Mouse (Mus musculus): ENCODE data around the gene Numa1. TPM values are rescaled to one million over a fixed set of nuclear protein-coding genes. Genes with fewer than 3 reads are reported as not detected.
"Not testable (repeated sequence)": the region's sequence is repeated elsewhere in the genome, so short reads cannot be mapped to it uniquely, and the experiment has no call there.

Numa1 gene
- polyA plus RNA-seq, 1 experiment from 2014 or later: 39.9 TPM

DNA sequence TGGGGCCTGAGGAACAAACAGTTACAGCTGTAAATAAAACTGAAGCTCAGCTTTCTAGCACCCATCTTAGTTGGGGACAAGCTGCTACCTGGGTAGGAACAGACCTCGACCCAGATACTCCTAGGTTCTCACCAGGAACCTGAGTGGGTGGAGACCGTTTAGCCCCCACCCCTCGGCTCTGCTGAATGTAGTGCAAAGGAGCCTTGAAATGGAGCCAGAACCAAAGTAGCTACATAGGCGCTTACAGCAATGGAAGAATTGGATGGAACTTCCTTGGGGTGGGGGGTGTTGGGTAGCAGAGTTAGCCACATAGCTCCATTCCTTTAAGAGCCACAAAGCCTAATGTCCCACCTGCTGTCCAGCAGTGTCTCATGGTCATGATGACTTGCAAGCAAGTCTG lies 83.0 kb downstream of the Numa1 start:
- Histone ChIP-seq H3K4me1 (ENCODE audit: control insufficient read depth, insufficient read depth, low read length) (no peaks in the 10 kb centered on the region), H3K4me3 (ENCODE audit: low read length) (no peak overlapping the region), H3K9me3 (ENCODE audit: control insufficient read depth, low read length) (no peaks in the 10 kb centered on the region), H3K4me2 (ENCODE audit: low read depth, low read length) (no peak overlapping the region), H3K9ac (ENCODE audit: low read depth, low read length) (no peak overlapping the region), H3K27me3 (replicated peaks; ENCODE audit: control insufficient read depth, insufficient read depth, low read length) (no peaks in the 10 kb centered on the region), H3K27ac (ENCODE audit: low read length) (no peak overlapping the region), H3K36me3 (ENCODE audit: control insufficient read depth, insufficient read depth, low read length) (peaks cover 31% of the 10 kb centered on the region)
- ATAC-seq: no peak
- 82% methylated on average over 4 of the region's 4 CpGs for WGBS

GRCm38 (mm10) chr7:102017452-102017851 lies 83.5 kb downstream of the Numa1 start:
- 77% methylated on average over 5 of the region's 5 CpGs for WGBS
- no peak for ATAC-seq
- Histone ChIP-seq H3K4me1 (ENCODE audit: control insufficient read depth, insufficient read depth, low read length) (no peaks in the 10 kb centered on the region), H3K9me3 (ENCODE audit: control insufficient read depth, low read length) (no peaks in the 10 kb centered on the region), H3K9ac (ENCODE audit: low read depth, low read length) (no peak overlapping the region), H3K36me3 (ENCODE audit: control insufficient read depth, insufficient read depth, low read length) (peaks cover 28% of the 10 kb centered on the region), H3K27me3 (replicated peaks; ENCODE audit: control insufficient read depth, insufficient read depth, low read length) (no peaks in the 10 kb centered on the region), H3K27ac (ENCODE audit: low read length) (no peak overlapping the region), H3K4me3 (ENCODE audit: low read length) (no peak overlapping the region), H3K4me2 (ENCODE audit: low read depth, low read length) (no peak overlapping the region)

DNA sequence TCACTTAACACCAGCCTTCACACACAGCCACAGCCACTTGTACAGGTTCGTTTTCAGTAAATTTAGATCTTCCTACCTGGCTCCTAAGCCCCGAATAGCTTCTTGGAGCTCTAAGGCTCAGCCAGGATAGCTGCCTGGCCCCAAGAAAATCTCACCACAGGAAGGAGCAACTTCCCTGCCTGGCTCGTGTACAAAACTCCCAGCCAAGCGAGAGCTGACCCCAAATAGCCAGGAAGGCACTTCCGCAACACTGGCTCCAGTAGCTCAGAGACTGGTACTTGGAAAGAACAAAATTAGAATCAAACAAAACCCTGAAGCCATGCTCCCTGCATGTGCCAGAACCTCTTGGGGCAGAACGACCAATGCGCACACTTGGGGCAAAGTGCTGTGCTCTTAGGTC lies 84.1 kb downstream of the Numa1 start:
- no peak overlapping the region for H3K4me2 ChIP-seq (ENCODE audit: low read depth, low read length)
- no peak overlapping the region for H3K4me3 ChIP-seq (ENCODE audit: low read length)
- H3K27ac ChIP-seq (ENCODE audit: low read length): no peak overlapping the region
- no peaks in the 10 kb centered on the region for H3K4me1 ChIP-seq (ENCODE audit: control insufficient read depth, insufficient read depth, low read length)
- no peaks in the 10 kb centered on the region for H3K27me3 ChIP-seq (replicated peaks; ENCODE audit: control insufficient read depth, insufficient read depth, low read length)
- peaks cover 25% of the 10 kb centered on the region for H3K36me3 ChIP-seq (ENCODE audit: control insufficient read depth, insufficient read depth, low read length)
- H3K9me3 ChIP-seq (ENCODE audit: control insufficient read depth, low read length): no peaks in the 10 kb centered on the region
- ATAC-seq: no peak
- WGBS: 83% methylated on average over 7 of the region's 7 CpGs
- H3K9ac ChIP-seq (ENCODE audit: low read depth, low read length): no peak overlapping the region

DNA sequence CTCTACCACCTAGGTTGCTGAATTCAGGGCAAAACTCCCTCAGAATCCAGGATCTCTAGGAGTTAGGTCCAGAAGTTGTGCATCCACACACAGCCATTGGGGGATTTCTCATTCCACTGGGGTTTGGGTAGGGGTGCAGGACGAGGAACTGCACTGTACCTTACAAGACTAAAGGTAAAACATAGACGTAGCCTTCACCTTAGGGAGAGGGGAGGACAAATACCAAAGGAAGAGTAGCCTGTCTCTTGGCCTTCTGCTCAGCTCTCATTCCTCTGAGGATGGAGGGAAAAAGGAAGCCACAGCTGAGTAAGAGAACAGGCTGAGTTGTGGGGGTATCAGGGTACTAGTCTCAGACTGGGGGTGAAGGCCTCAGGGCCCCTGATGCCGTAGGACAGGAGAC lies 84.7 kb downstream of the Numa1 start, which contains the start of gene Il18bp:
TSS of gene Il18bp (minus strand) at position 101 of the 400 bp plus-strand sequence.
- no peak for ATAC-seq
- Histone ChIP-seq H3K27ac (ENCODE audit: low read length) (no peak within 1 kb of the TSS), H3K9me3 (ENCODE audit: control insufficient read depth, low read length) (no peaks in the 10 kb centered on the region), H3K27me3 (replicated peaks; ENCODE audit: control insufficient read depth, insufficient read depth, low read length) (no peaks in the 10 kb centered on the region), H3K9ac (ENCODE audit: low read depth, low read length) (no peak within 1 kb of the TSS), H3K4me3 (ENCODE audit: low read length) (no peak within 1 kb of the TSS), H3K36me3 (ENCODE audit: control insufficient read depth, insufficient read depth, low read length) (peaks cover 24% of the 10 kb centered on the region), H3K4me1 (ENCODE audit: control insufficient read depth, insufficient read depth, low read length) (no peaks in the 10 kb centered on the region), H3K4me2 (ENCODE audit: low read depth, low read length) (no peak within 1 kb of the TSS)
- 88% methylated on average over 3 of the region's 3 CpGs for WGBS

- WGBS: 60% methylated on average over 3 of the region's 3 CpGs
- no peaks in the 10 kb centered on the region for H3K4me1 ChIP-seq (ENCODE audit: control insufficient read depth, insufficient read depth, low read length)
- no peak overlapping the region for H3K9ac ChIP-seq (ENCODE audit: low read depth, low read length)
- no peak overlapping the region for H3K4me3 ChIP-seq (ENCODE audit: low read length)
- peaks cover 25% of the 10 kb centered on the region for H3K36me3 ChIP-seq (ENCODE audit: control insufficient read depth, insufficient read depth, low read length)
- no peak overlapping the region for H3K4me2 ChIP-seq (ENCODE audit: low read depth, low read length)
- H3K9me3 ChIP-seq (ENCODE audit: control insufficient read depth, low read length): no peaks in the 10 kb centered on the region
- no peaks in the 10 kb centered on the region for H3K27me3 ChIP-seq (replicated peaks; ENCODE audit: control insufficient read depth, insufficient read depth, low read length)
- ATAC-seq: no peak
- no peak overlapping the region for H3K27ac ChIP-seq (ENCODE audit: low read length)
These were observed 85.5 kb downstream of the Numa1 start for GRCm38 (mm10) chr7:102019362-102019761.

DNA sequence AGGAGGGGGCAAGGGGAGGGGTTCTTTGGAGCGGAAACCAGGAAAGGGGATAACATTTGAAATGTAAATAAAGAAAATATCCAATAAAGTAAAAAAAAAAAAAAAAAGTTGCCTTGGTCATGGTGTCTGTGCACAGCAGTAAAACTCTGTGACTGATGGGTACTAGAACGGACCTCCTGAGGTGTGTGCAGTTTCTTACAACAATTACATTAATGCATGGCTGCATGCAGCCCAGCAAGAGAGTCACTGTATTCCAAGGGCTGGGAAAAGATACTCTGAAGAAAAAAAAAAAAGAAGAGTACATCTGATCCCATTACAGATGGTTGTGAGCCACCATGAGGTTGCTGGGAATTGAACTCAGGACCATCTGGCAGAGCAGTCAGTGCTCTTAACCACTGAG lies 87.0 kb downstream of the Numa1 start:
- H3K4me3 ChIP-seq (ENCODE audit: low read length); H3K9me3 ChIP-seq (ENCODE audit: control insufficient read depth, low read length); H3K4me1 ChIP-seq (ENCODE audit: control insufficient read depth, insufficient read depth, low read length); H3K27ac ChIP-seq (ENCODE audit: low read length); H3K9ac ChIP-seq (ENCODE audit: low read depth, low read length); ATAC-seq; H3K27me3 ChIP-seq (replicated peaks; ENCODE audit: control insufficient read depth, insufficient read depth, low read length); H3K4me2 ChIP-seq (ENCODE audit: low read depth, low read length): not testable (repeated sequence)
- WGBS: 81% methylated on average over 2 of the region's 2 CpGs
- peaks cover 18% of the 10 kb centered on the region for H3K36me3 ChIP-seq (ENCODE audit: control insufficient read depth, insufficient read depth, low read length)

DNA sequence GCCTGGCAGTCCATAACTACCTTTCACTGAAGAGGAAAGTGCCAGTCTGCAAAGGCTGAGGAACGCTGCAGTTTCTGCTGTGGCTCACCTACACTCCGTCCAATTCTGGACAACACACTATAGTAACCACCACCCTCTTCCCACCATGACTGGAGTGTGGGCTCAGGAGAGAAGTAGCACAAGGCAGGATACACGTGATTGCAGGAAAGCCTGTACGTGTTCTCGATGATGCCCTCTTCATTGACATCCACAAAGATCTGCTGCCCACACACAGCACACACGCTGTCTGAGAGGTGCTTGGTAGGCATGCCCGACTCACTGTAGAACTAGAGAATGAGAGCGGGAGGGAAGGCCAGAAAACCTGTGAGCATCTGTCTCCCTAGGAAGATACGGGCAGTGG lies 89.9 kb downstream of the Numa1 start:
- no peaks in the 10 kb centered on the region for H3K4me1 ChIP-seq (ENCODE audit: control insufficient read depth, insufficient read depth, low read length)
- no peak for ATAC-seq
- no peak overlapping the region for H3K4me2 ChIP-seq (ENCODE audit: low read depth, low read length)
- H3K27me3 ChIP-seq (replicated peaks; ENCODE audit: control insufficient read depth, insufficient read depth, low read length): no peaks in the 10 kb centered on the region
- H3K36me3 ChIP-seq (ENCODE audit: control insufficient read depth, insufficient read depth, low read length): peaks cover 22% of the 10 kb centered on the region
- H3K9ac ChIP-seq (ENCODE audit: low read depth, low read length): no peak overlapping the region
- H3K4me3 ChIP-seq (ENCODE audit: low read length): no peak overlapping the region
- WGBS: 94% methylated on average over 9 of the region's 9 CpGs
- no peaks in the 10 kb centered on the region for H3K9me3 ChIP-seq (ENCODE audit: control insufficient read depth, low read length)
- no peak overlapping the region for H3K27ac ChIP-seq (ENCODE audit: low read length)

GRCm38 (mm10) chr7:102025187-102026119 lies 91.5 kb downstream of the Numa1 start:
- no peak for ATAC-seq
- WGBS: 85% methylated on average over 2 of the region's 2 CpGs

GRCm38 (mm10) chr7:102034904-102035303 lies 101.0 kb downstream of the Numa1 start:
- 93% methylated on average over 1 of the region's 1 CpGs for WGBS
- H3K4me1 ChIP-seq (ENCODE audit: control insufficient read depth, insufficient read depth, low read length): no peaks in the 10 kb centered on the region
- no peak overlapping the region for H3K4me2 ChIP-seq (ENCODE audit: low read depth, low read length)
- peaks cover 21% of the 10 kb centered on the region for H3K36me3 ChIP-seq (ENCODE audit: control insufficient read depth, insufficient read depth, low read length)
- H3K27me3 ChIP-seq (replicated peaks; ENCODE audit: control insufficient read depth, insufficient read depth, low read length): no peaks in the 10 kb centered on the region
- H3K27ac ChIP-seq (ENCODE audit: low read length): no peak overlapping the region
- H3K9ac ChIP-seq (ENCODE audit: low read depth, low read length): no peak overlapping the region
- no peak overlapping the region for H3K4me3 ChIP-seq (ENCODE audit: low read length)
- no peaks in the 10 kb centered on the region for H3K9me3 ChIP-seq (ENCODE audit: control insufficient read depth, low read length)
- no peak for ATAC-seq

More at GRCm38 (mm10) chr7:102025187-102026119, 91.5 kb downstream of the Numa1 start:
- no peak overlapping the region for H3K9ac ChIP-seq (ENCODE audit: low read depth, low read length)
- H3K36me3 ChIP-seq (ENCODE audit: control insufficient read depth, insufficient read depth, low read length): peaks cover 22% of the 10 kb centered on the region
- H3K4me1 ChIP-seq (ENCODE audit: control insufficient read depth, insufficient read depth, low read length): no peaks in the 10 kb centered on the region
- H3K4me3 ChIP-seq (ENCODE audit: low read length): no peak overlapping the region
- no peak overlapping the region; the same call in 1 of the 2 replicates for H3K27ac ChIP-seq (ENCODE audit: low read length)
- no peaks in the 10 kb centered on the region for H3K27me3 ChIP-seq (replicated peaks; ENCODE audit: control insufficient read depth, insufficient read depth, low read length)
- H3K9me3 ChIP-seq (ENCODE audit: control insufficient read depth, low read length): no peaks in the 10 kb centered on the region
- no peak overlapping the region for H3K4me2 ChIP-seq (ENCODE audit: low read depth, low read length)

All from intestine, embryonic 16.5 days (tissue).